ENCODE assay signal across 8 mouse cellular contexts in genomic region chr2:164787032-164787431, GRCm38 (mm10). TPM values are rescaled to one million over a fixed set of nuclear protein-coding genes. Genes with fewer than 3 reads are reported as not detected.
DNase-seq lines count a peak whose midpoint lies in the region; ATAC-seq and TF ChIP-seq lines count a peak whose summit lies in the region.

No protein-coding gene starts in this region.

- H3K9me3 ChIP-seq in forebrain, postnatal 0 days (ENCODE audit: low read length), result no peaks in the 10 kb centered on the region
- H3K9me3 ChIP-seq in liver, embryonic 11.5 days (ENCODE audit: control insufficient read depth, low read length), result no peaks in the 10 kb centered on the region

- 79% methylated on average over 3 of the region's 3 CpGs for WGBS in liver, adult 2 months
- WGBS in forebrain, postnatal 0 days, result 88% methylated on average over 3 of the region's 3 CpGs
- WGBS in liver, embryonic 11.5 days, result 74% methylated on average over 3 of the region's 3 CpGs
- 87% methylated on average over 3 of the region's 3 CpGs for WGBS in olfactory bulb, adult 2 months

- peaks cover 19% of the 10 kb centered on the region for H3K4me1 ChIP-seq in liver, adult 2 months (ENCODE audit: control insufficient read depth, insufficient read depth, low read length)
- peaks cover 4% of the 10 kb centered on the region for H3K4me1 ChIP-seq in forebrain, postnatal 0 days (ENCODE audit: insufficient read depth)
- H3K4me1 ChIP-seq in liver, embryonic 11.5 days (replicated peaks; ENCODE audit: control insufficient read depth, insufficient read depth, low read length), result 0 out of 2 replicates have a peak, but pooled peaks cover 14% of the 10 kb centered on the region
- peaks cover 22% of the 10 kb centered on the region for H3K4me1 ChIP-seq in olfactory bulb, adult 2 months (ENCODE audit: control insufficient read depth, insufficient read depth, low read length)

- DNase-seq in liver, adult 2 months (ENCODE audit: extremely low read depth, low read depth, low spot score), result no peak
- no peak for DNase-seq in liver
- DNase-seq in forebrain, postnatal 0 days, result no peak
- DNase-seq in liver, embryonic 11.5 days (ENCODE audit: low spot score), result no peak
- DNase-seq in embryo, embryonic 9.5 days (ENCODE audit: extremely low spot score), result no peak
- DNase-seq in urinary bladder, postnatal 14 days (ENCODE audit: low spot score), result no peak
- no peak for DNase-seq in spleen, postnatal 36 days (ENCODE audit: low spot score in 2 of 2)

- H3K27ac ChIP-seq in liver, adult 2 months (replicated peaks; ENCODE audit: insufficient read depth, low read depth, low read length), result peak overlapping the region; percentile 7
- H3K27ac ChIP-seq in forebrain, postnatal 0 days (ENCODE audit: low read depth, low read length), result no peak overlapping the region
- no peak overlapping the region for H3K27ac ChIP-seq in liver, embryonic 11.5 days (ENCODE audit: low read depth, low read length)
- 0 out of 2 replicates have a peak overlapping the region, but pooled peaks have one; percentile 58 for H3K27ac ChIP-seq in olfactory bulb, adult 2 months (ENCODE audit: insufficient read depth, low read depth, low read length)

- peak overlapping the region; percentile 89 for H3K4me2 ChIP-seq in forebrain, postnatal 0 days (ENCODE audit: low read depth)
- H3K4me2 ChIP-seq in liver, embryonic 11.5 days, result peak overlapping the region; percentile 91; the same call in 1 of the 2 replicates

- H3K9ac ChIP-seq in liver, adult 2 months (ENCODE audit: low read depth, low read length), result no peak overlapping the region
- H3K9ac ChIP-seq in forebrain, postnatal 0 days, result no peak overlapping the region; the same call in 1 of the 2 replicates
- H3K9ac ChIP-seq in liver, embryonic 11.5 days (ENCODE audit: low read depth, low read length), result no peak overlapping the region

- H3K79me2 ChIP-seq in liver, adult 2 months (ENCODE audit: control insufficient read depth, insufficient read depth, low read length), result no peaks in the 10 kb centered on the region

- no peaks in the 10 kb centered on the region; the same call in 1 of the 2 replicates for H3K36me3 ChIP-seq in liver, adult 2 months (ENCODE audit: control insufficient read depth, insufficient read depth, low read length)
- H3K36me3 ChIP-seq in forebrain, postnatal 0 days (ENCODE audit: insufficient read depth), result peaks cover 18% of the 10 kb centered on the region
- no peaks in the 10 kb centered on the region for H3K36me3 ChIP-seq in liver, embryonic 11.5 days (ENCODE audit: control insufficient read depth, insufficient read depth, low read length)

- H3K4me3 ChIP-seq in liver, adult 2 months (ENCODE audit: insufficient read depth, low read depth, low read length), result no peak overlapping the region
- H3K4me3 ChIP-seq in forebrain, postnatal 0 days (ENCODE audit: low read depth, low read length), result peak overlapping the region; percentile 76
- no peak overlapping the region; the same call in 1 of the 2 replicates for H3K4me3 ChIP-seq in liver, embryonic 11.5 days (ENCODE audit: low read depth, low read length)
- no peak overlapping the region for H3K4me3 ChIP-seq in olfactory bulb, adult 2 months (ENCODE audit: insufficient read depth, low read depth, low read length)

- no peak for TF ChIP-seq POLR2A in liver, adult 2 months (IDR thresholded peaks at IDR 0.05; ENCODE audit: extremely low read depth, insufficient read depth, low read length)
- no peak for TF ChIP-seq POLR2A in olfactory bulb, adult 2 months (IDR thresholded peaks at IDR 0.05; ENCODE audit: insufficient read depth, low read depth, low read length)

- no peaks in the 10 kb centered on the region for H3K27me3 ChIP-seq in liver, adult 2 months (ENCODE audit: control insufficient read depth, insufficient read depth, low read length)
- no peaks in the 10 kb centered on the region for H3K27me3 ChIP-seq in forebrain, postnatal 0 days (ENCODE audit: insufficient read depth, low read length)
- peaks cover 3% of the 10 kb centered on the region; the same call in 1 of the 2 replicates for H3K27me3 ChIP-seq in liver, embryonic 11.5 days (replicated peaks; ENCODE audit: control insufficient read depth, insufficient read depth, low read length)

- ATAC-seq in forebrain, postnatal 0 days, result no peak
- no peak for ATAC-seq in liver, embryonic 11.5 days (replicated peaks; ENCODE audit: low FRiP score)

- TF ChIP-seq CTCF in liver, adult 2 months (IDR thresholded peaks at IDR 0.05; ENCODE audit: low read depth, low read length), result no peak
- no peak for TF ChIP-seq CTCF in forebrain, postnatal 0 days (IDR thresholded peaks at IDR 0.05; ENCODE audit: low read depth)
- no peak for TF ChIP-seq CTCF in olfactory bulb, adult 2 months (IDR thresholded peaks at IDR 0.05; ENCODE audit: insufficient read depth, low read depth, low read length)

RNA-seq across cellular contexts. Expression of gene Snx21, which starts 1.4 kb away (rescaled TPM):
- total RNA-seq in liver, adult 2 months (2014; rRNA removed), result 10.8 and 12.6 TPM in 2 replicates
- 14.4 and 14.6 TPM in 2 replicates for polyA plus RNA-seq in liver, adult 2 months (2012; rRNA removed)
- total RNA-seq in forebrain, postnatal 0 days (2014; rRNA removed), result 72.0 and 77.5 TPM in 2 replicates
- polyA plus RNA-seq in forebrain, postnatal 0 days (2015; fragmentation: Nextera tagmentation; extraction: Ambion mirVana), result 48.5 and 50.2 TPM in 2 replicates
- 8.3 and 8.4 TPM in 2 replicates for polyA plus RNA-seq in liver, embryonic 11.5 days (2014; fragmentation: Nextera tagmentation; extraction: Ambion mirVana)
- polyA plus RNA-seq in olfactory bulb, adult 2 months (2012; ENCODE audit: insufficient read depth, insufficient read length, low replicate concordance, missing spikeins), result not detected in 2 replicates

RNA-seq across cellular contexts. Expression of gene Tnnc2, which starts 7.3 kb away (rescaled TPM):
- 6.1 TPM in 1 of 2 replicates, not detected in the other for total RNA-seq in liver, adult 2 months (2014; rRNA removed)
- polyA plus RNA-seq in liver, adult 2 months (2012; rRNA removed), result not detected in 2 replicates
- total RNA-seq in forebrain, postnatal 0 days (2014; rRNA removed), result 0.38 and 2.9 TPM in 2 replicates
- 0.50 and 0.63 TPM in 2 replicates for polyA plus RNA-seq in forebrain, postnatal 0 days (2015; fragmentation: Nextera tagmentation; extraction: Ambion mirVana)
- 0.47 and 1.1 TPM in 2 replicates for polyA plus RNA-seq in liver, embryonic 11.5 days (2014; fragmentation: Nextera tagmentation; extraction: Ambion mirVana)
- polyA plus RNA-seq in olfactory bulb, adult 2 months (2012; ENCODE audit: insufficient read depth, insufficient read length, low replicate concordance, missing spikeins), result not detected in 2 replicates

RNA-seq across cellular contexts. Expression of gene Ube2c, which starts 17.3 kb away (rescaled TPM):
- 0.18 and 1.9 TPM in 2 replicates for total RNA-seq in liver, adult 2 months (2014; rRNA removed)
- polyA plus RNA-seq in liver, adult 2 months (2012; rRNA removed), result 1.2 and 1.5 TPM in 2 replicates
- 24.9 and 29.2 TPM in 2 replicates for total RNA-seq in forebrain, postnatal 0 days (2014; rRNA removed)
- 30.9 and 38.4 TPM in 2 replicates for polyA plus RNA-seq in forebrain, postnatal 0 days (2015; fragmentation: Nextera tagmentation; extraction: Ambion mirVana)
- polyA plus RNA-seq in liver, embryonic 11.5 days (2014; fragmentation: Nextera tagmentation; extraction: Ambion mirVana), result 482 and 522 TPM in 2 replicates
- polyA plus RNA-seq in olfactory bulb, adult 2 months (2012; ENCODE audit: insufficient read depth, insufficient read length, low replicate concordance, missing spikeins), result not detected in 2 replicates

RNA-seq across cellular contexts. Expression of gene Acot8, which starts 17.6 kb away (rescaled TPM):
- total RNA-seq in liver, adult 2 months (2014; rRNA removed), result 19.4 and 25.8 TPM in 2 replicates
- polyA plus RNA-seq in liver, adult 2 months (2012; rRNA removed), result 46.1 and 53.2 TPM in 2 replicates
- total RNA-seq in forebrain, postnatal 0 days (2014; rRNA removed), result 17.4 and 23.0 TPM in 2 replicates
- 13.7 and 17.1 TPM in 2 replicates for polyA plus RNA-seq in forebrain, postnatal 0 days (2015; fragmentation: Nextera tagmentation; extraction: Ambion mirVana)
- polyA plus RNA-seq in liver, embryonic 11.5 days (2014; fragmentation: Nextera tagmentation; extraction: Ambion mirVana), result 23.2 and 23.6 TPM in 2 replicates
- not detected in 2 replicates for polyA plus RNA-seq in olfactory bulb, adult 2 months (2012; ENCODE audit: insufficient read depth, insufficient read length, low replicate concordance, missing spikeins)

RNA-seq across cellular contexts. Expression of gene Zswim3, which starts 17.9 kb away (rescaled TPM):
- 0.83 and 1.1 TPM in 2 replicates for total RNA-seq in liver, adult 2 months (2014; rRNA removed)
- 0.73 and 0.82 TPM in 2 replicates for polyA plus RNA-seq in liver, adult 2 months (2012; rRNA removed)
- 5.5 and 6.7 TPM in 2 replicates for total RNA-seq in forebrain, postnatal 0 days (2014; rRNA removed)
- 2.6 and 5.2 TPM in 2 replicates for polyA plus RNA-seq in forebrain, postnatal 0 days (2015; fragmentation: Nextera tagmentation; extraction: Ambion mirVana)
- polyA plus RNA-seq in liver, embryonic 11.5 days (2014; fragmentation: Nextera tagmentation; extraction: Ambion mirVana), result 7.3 and 8.7 TPM in 2 replicates
- polyA plus RNA-seq in olfactory bulb, adult 2 months (2012; ENCODE audit: insufficient read depth, insufficient read length, low replicate concordance, missing spikeins), result not detected in 2 replicates

Comparison
In these comparisons a context has a peak if more than half of its experiments do, and no peak if none do; other contexts are left out.
1. H3K27ac ChIP-seq: peak in liver, adult 2 months (single experiment) and olfactory bulb, adult 2 months (single experiment); none in forebrain, postnatal 0 days (single experiment) and liver, embryonic 11.5 days (single experiment).
2. RNA of gene Ube2c, which starts 17.3 kb away (polyA plus RNA-seq): 482 to 522 TPM in liver, embryonic 11.5 days, not detected in olfactory bulb, adult 2 months and 30.9 to 38.4 TPM in forebrain, postnatal 0 days; 1.2 to 1.5 TPM in liver, adult 2 months; every median in the first group is over 10 times any median in the second.